Mouse (Mus musculus) hindbrain, embryonic 15.5 days (tissue): ENCODE measurements around the gene H2-M5. TPM values are rescaled to one million over a fixed set of nuclear protein-coding genes. Genes with fewer than 3 reads are reported as not detected.

Experiments used
- ATAC-seq: fragments of 200-750 bp; cut with Nextera tagmentation; 2 replicates; pipeline ENCODE4 v1.8.0; 2017; ENCODE audit warnings: low read depth, moderate number of reproducible peaks, moderate TSS enrichment; ENCODE audit not compliant: low FRiP score
- H3K27ac ChIP-seq: fragments of 300-500 bp; sonication (generic); replicated peaks from 2 replicates; pipeline ENCODE4 v1.5.1; 2015; ENCODE audit warnings: mild to moderate bottlenecking, inconsistent platforms
- H3K27me3 ChIP-seq: fragments of 300-500 bp; sonication (generic); 2 replicates; pipeline ENCODE4 v1.6.1; 2015; ENCODE audit warnings: control low read depth, inconsistent platforms
- H3K36me3 ChIP-seq: fragments of 300-500 bp; sonication (generic); 2 replicates; pipeline ENCODE4 v1.6.1; 2015; ENCODE audit warnings: control low read depth, inconsistent platforms
- H3K4me1 ChIP-seq: fragments of 300-500 bp; sonication (generic); replicated peaks from 2 replicates; pipeline ENCODE4 v1.6.1; 2015; ENCODE audit warnings: control low read depth, inconsistent platforms
- H3K4me2 ChIP-seq: fragments of 300-500 bp; sonication (generic); 2 replicates; pipeline ENCODE4 v1.6.1; 2015; ENCODE audit warnings: moderate library complexity, mild to moderate bottlenecking, inconsistent platforms
- H3K4me3 ChIP-seq: fragments of 300-500 bp; sonication (generic); 2 replicates; pipeline ENCODE4 v1.5.1; 2015; ENCODE audit warnings: mild to moderate bottlenecking, inconsistent platforms
- H3K9ac ChIP-seq: fragments of 300-500 bp; sonication (generic); 2 replicates; pipeline ENCODE4 v1.6.1; 2015; ENCODE audit warnings: inconsistent platforms
- H3K9me3 ChIP-seq: fragments of 300-500 bp; sonication (generic); 2 replicates; pipeline ENCODE4 v1.6.1; 2016; ENCODE audit warnings: control low read depth, inconsistent platforms
- WGBS: fragments of 180-500 bp; shearing (Covaris S2); methylation state at CpG from one replicate; pipeline ENCODE4 v1.1.7; 2015; 5-methylcytosine and 5-hydroxymethylcytosine counted together
- polyA plus RNA-seq: library from polyadenylated mRNA; unstranded; fragments of >200 nt; fragmentation: Nextera tagmentation; extraction: Ambion mirVana; gene quantifications from 2 replicates; pipeline ENCODE4 v1.2.1, GENCODE M21; 2015

Gene H2-M5
- polyA plus RNA-seq, 1 experiment from 2014 or later: 2.5 TPM

DNA sequence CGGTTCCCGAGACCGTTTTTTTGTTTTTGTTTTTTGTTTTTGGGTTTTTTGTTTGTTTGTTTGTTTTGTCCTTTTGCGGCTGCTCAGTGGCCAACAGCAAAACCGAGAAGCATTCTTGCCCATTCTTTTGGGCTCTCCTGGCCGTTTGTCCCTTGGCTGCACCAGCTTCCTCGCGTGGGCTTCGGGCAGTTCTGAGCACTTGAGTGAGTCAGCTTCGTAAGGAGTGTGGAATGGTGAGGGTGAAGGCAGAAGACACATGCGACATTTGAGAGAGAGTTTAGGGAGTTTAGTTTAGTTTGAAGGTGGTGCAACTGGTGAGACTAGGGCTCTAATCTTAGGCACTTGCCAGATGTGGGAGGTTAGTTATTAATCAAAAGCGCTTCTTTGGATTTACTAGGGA is 30.5 kb downstream of the H2-M5 start:
- ATAC-seq: no peak
- 12% methylated on average over 12 of the region's 12 CpGs for WGBS

DNA sequence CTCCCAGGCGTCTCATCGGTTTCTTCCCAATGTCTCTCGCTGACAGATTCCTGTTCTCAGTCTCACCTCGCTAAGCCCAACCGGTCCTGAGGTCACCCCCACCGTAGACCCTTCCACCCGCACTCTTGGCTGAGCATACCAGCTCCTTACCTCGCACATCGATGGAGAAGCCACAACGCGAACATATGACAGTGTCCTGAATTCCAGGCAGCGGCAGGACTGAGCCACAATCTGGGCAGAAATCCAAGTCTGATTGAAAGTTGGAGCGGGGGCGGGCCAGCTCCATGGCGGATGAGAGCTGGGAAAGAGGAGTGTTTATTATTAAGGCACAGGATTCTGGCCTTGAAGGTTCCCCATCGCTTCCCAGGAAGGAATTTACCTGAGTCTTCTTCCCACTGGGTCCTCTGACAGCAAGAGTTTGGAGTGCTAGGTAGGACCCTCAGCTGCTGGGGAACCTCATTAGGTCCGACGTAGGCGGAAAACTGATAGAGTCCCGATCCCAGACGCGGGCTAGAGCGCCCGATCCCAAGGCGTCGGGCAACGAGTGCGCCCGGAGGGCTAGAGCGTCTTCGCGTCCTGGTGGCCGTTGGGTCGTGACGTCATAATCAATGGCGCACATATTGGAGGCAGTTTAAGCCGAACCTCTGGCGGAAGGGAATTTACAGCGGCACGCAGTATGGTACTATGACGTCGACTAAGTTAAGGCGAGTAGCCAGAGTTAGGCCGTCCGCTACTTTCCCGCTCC is 31.2 kb downstream of the H2-M5 start, which contains the start of the genes Znrd1 and Znrd1as:
Gene Znrd1 (minus strand): TSS at position 561 of the 745 bp plus-strand sequence.
Gene Znrd1as (plus strand): TSS at position 594 of the 745 bp plus-strand sequence.
- H3K4me2 ChIP-seq: peak within 1 kb of the TSS; percentile 74
- ATAC-seq: peak; percentile 97
- H3K4me1 ChIP-seq: peaks cover 23% of the 10 kb centered on the region
- under 1% methylated on average over 46 of the region's 46 CpGs for WGBS
- H3K9me3 ChIP-seq: no peaks in the 10 kb centered on the region
- H3K27ac ChIP-seq: peak within 1 kb of the TSS; percentile 77
- H3K27me3 ChIP-seq: no peaks in the 10 kb centered on the region
- peak within 1 kb of the TSS; percentile 66 for H3K4me3 ChIP-seq
- peak within 1 kb of the TSS; percentile 73 for H3K9ac ChIP-seq
- H3K36me3 ChIP-seq: 0 out of 2 replicates have a peak, but pooled peaks cover 7% of the 10 kb centered on the region

More for the DNA sequence above, 30.5 kb downstream of the H2-M5 start:
- H3K4me3 ChIP-seq: peak overlapping the region; percentile 66
- peak overlapping the region; percentile 73 for H3K9ac ChIP-seq
- H3K4me2 ChIP-seq: peak overlapping the region; percentile 74
- peak overlapping the region; percentile 77 for H3K27ac ChIP-seq
- peaks cover 23% of the 10 kb centered on the region for H3K4me1 ChIP-seq
- H3K9me3 ChIP-seq: no peaks in the 10 kb centered on the region
- H3K27me3 ChIP-seq: no peaks in the 10 kb centered on the region
- 0 out of 2 replicates have a peak, but pooled peaks cover 7% of the 10 kb centered on the region for H3K36me3 ChIP-seq

DNA sequence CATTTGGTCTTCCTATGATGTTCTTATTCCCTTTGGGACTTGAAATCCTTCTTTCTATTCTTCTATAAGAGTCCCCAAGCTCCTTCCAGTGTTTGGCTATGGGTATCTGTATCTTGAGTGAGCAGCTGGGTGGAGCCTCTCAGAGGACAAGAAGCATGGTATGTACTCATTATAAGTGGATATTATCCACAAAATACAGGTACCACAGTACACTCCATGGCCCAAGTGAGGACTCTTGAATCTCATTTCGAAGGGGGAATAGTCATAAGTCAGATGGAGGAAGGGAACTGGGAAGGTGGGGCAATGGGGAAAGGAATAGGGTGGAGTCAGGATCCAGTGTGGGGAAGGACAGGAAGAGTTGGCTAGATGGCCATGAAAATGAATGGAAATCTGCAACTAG is 36.3 kb downstream of the H2-M5 start:
- H3K4me1 ChIP-seq: peaks cover 22% of the 10 kb centered on the region
- ATAC-seq: no peak
- no peak overlapping the region for H3K9ac ChIP-seq
- H3K4me3 ChIP-seq: no peak overlapping the region
- WGBS: 94% methylated on average over 1 of the region's 1 CpGs
- no peaks in the 10 kb centered on the region for H3K27me3 ChIP-seq
- H3K9me3 ChIP-seq: no peaks in the 10 kb centered on the region
- H3K27ac ChIP-seq: no peak overlapping the region
- no peak overlapping the region for H3K4me2 ChIP-seq
- H3K36me3 ChIP-seq: peaks cover 14% of the 10 kb centered on the region

DNA sequence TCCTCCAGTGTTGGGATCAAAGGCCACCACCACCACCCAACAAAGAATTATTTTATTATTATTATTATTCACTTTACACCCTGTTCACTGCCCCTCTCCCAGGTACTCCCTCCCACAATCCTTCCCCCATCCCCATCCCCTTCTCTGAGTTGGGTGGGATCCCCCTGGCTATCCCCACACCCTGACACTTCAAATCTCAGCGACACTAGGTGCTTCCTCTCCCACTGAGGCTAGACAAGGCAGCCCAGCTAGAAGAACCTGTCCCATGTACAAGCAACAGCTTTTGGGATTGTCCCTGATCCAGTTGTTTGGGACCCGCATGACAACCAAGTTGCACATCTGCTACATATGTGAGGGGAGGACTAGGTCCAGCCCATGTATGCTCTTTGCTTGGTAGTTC is 36.7 kb downstream of the H2-M5 start:
- no peaks in the 10 kb centered on the region for H3K27me3 ChIP-seq
- 89% methylated on average over 2 of the region's 2 CpGs for WGBS

DNA sequence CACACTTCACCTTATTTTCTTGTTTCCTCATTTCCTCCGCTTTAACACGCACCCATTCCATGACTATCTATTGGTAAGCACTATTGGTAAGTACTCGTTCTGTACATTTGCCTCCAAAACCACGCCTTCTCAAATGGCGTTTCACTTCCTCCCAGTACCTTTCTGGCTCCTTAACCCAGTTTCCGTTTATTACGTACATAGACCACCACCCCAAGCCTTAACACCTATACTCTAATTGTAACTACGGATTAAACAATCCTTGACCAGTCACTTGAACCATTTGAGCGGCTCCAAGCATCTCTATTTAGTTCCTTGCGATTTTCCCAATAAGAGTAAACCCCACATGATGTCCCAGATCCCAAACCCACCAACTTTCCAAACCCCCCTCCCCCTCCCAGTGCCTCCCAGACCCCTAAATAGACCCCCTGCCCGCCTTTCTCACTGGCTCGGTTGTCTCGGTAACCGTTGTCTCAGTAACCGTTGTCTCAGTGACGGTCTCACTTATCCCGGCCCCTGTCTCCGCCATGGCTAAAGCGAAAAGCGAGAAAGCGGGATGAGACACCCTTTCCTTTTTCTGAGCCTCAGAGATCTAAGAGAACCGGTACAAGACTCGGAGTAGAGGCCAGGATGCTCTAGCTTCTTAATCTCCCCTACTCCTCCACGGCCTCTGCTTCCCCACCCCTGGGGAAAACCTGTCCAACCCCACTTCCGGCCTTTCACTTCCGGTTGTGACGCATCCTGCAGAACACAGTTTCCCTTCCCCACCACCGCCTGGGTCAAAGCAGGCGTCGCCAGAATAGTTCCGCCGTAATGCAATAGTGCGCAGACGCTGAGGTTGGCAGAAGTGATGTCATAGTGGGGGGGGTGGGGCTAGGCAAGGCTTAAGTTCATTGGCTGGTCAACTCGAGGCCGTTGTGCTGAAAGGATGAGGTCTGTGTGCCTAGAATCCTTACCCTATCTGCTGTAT is 38.1 kb downstream of the H2-M5 start, which contains the start of gene Ppp1r11:
Gene Ppp1r11 (minus strand): TSS at position 761 of the 967 bp plus-strand sequence.
- peaks cover 11% of the 10 kb centered on the region for H3K36me3 ChIP-seq
- WGBS: 2% methylated on average over 36 of the region's 36 CpGs
- H3K4me1 ChIP-seq: peaks cover 21% of the 10 kb centered on the region
- H3K4me3 ChIP-seq: peak within 1 kb of the TSS; percentile 85
- ATAC-seq: peak; percentile 96
- H3K9ac ChIP-seq: peak within 1 kb of the TSS; percentile 75
- H3K9me3 ChIP-seq: no peaks in the 10 kb centered on the region
- H3K27ac ChIP-seq: peak within 1 kb of the TSS; percentile 92
- H3K27me3 ChIP-seq: no peaks in the 10 kb centered on the region
- H3K4me2 ChIP-seq: peak within 1 kb of the TSS; percentile 76

More for the DNA sequence above, 36.7 kb downstream of the H2-M5 start:
- Histone ChIP-seq H3K4me3 (no peak overlapping the region), H3K9ac (no peak overlapping the region), H3K4me1 (peaks cover 20% of the 10 kb centered on the region), H3K27ac (no peak overlapping the region), H3K4me2 (no peak overlapping the region), H3K9me3 (no peaks in the 10 kb centered on the region), H3K36me3 (peaks cover 14% of the 10 kb centered on the region)
- ATAC-seq: no peak

DNA sequence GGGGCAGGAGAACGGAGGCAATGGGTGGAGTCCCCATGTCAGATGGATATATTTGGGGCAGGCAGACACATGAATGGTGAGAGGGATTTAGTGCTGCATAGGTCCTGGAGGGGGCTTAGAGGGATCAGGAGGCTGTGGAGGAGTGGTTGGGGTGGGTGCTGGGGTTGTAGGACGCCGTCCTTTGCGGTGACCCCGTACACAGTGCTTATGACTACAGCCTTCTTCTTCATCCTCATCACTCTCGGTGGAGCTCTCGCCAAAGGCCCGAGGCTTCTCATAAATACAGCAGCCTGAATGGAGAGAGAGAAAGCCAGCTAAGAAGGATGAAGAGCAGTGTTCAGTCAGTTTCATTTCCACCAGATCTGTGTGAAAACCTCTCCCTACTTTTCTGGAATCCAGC is 40.1 kb downstream of the H2-M5 start:
- H3K9ac ChIP-seq: no peak overlapping the region
- no peak overlapping the region for H3K27ac ChIP-seq
- no peak overlapping the region for H3K4me3 ChIP-seq
- H3K36me3 ChIP-seq: peaks cover 6% of the 10 kb centered on the region
- peaks cover 30% of the 10 kb centered on the region for H3K4me1 ChIP-seq
- H3K27me3 ChIP-seq: peaks cover 9% of the 10 kb centered on the region
- ATAC-seq: no peak
- H3K9me3 ChIP-seq: no peaks in the 10 kb centered on the region
- H3K4me2 ChIP-seq: no peak overlapping the region
- 94% methylated on average over 8 of the region's 8 CpGs for WGBS

DNA sequence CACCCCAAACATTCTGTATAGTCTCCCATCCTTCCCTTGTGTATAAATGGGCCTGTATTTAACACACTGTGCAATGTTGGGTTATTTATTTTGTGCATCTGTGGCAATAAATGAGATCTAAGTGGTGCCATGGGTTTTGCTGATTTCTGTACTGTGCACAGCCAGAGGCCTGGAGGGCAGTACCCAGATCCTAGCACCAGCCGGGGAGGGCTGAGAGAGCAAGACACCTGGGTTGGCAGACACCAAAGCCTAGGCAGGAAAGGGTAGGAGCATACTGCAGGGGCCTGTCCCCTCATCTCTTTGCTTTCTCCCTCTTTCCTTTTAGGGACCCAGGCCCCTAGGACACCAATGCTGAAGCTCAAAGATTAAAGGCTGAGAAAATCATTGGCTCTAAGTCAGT is 41.1 kb downstream of the H2-M5 start:
- H3K4me3 ChIP-seq: no peak overlapping the region
- H3K9me3 ChIP-seq: no peaks in the 10 kb centered on the region
- H3K4me2 ChIP-seq: no peak overlapping the region
- no peak overlapping the region for H3K27ac ChIP-seq
- peaks cover 17% of the 10 kb centered on the region for H3K27me3 ChIP-seq
- WGBS: 87% methylated on average over 1 of the region's 1 CpGs
- H3K4me1 ChIP-seq: peaks cover 33% of the 10 kb centered on the region
- no peak overlapping the region for H3K9ac ChIP-seq
- ATAC-seq: no peak
- H3K36me3 ChIP-seq: peaks cover 6% of the 10 kb centered on the region

DNA sequence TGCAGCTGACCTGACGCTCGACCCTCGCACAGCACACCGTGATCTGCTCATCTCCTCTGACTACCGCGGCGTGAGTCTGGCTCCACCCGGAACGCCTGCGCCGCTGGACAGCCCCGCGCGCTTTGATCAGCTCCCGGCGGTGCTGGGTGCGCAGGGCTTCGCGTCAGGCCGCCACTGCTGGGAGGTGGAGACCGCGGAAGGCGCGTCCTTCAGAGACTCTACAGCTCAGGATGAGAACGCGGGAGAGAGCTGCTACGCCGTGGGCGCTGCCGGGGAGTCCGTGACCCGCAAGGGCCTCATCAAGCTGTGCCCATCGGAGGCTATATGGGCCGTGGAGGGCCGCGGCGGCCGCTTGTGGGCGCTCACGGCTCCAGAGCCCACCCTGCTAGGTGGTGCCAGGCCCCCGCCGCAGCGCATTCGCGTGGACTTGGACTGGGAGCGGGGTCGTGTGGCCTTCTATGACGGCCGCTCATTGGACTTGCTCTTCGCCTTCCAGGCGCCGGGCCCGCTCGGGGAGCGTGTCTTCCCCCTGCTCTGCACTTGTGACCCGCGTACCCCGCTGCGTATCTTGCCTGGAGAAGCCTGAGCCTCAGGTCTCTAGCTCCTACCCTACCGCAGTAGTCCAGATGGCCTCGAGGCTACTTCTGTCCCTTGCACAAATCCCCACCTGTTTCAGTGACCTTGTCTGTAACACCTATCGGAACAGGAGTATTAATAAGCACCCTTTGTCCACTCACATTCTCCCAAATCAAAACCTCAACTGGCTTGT is 42.1 kb downstream of the H2-M5 start:
- peak; percentile 69 for ATAC-seq
- under 1% methylated on average over 61 of the region's 62 CpGs for WGBS
- no peaks in the 10 kb centered on the region for H3K9me3 ChIP-seq
- peak overlapping the region; percentile 68 for H3K27ac ChIP-seq
- peaks cover 6% of the 10 kb centered on the region for H3K36me3 ChIP-seq
- H3K4me2 ChIP-seq: peak overlapping the region; percentile 85
- peak overlapping the region; percentile 56 for H3K9ac ChIP-seq
- peaks cover 42% of the 10 kb centered on the region for H3K4me1 ChIP-seq
- peak overlapping the region; percentile 41 for H3K4me3 ChIP-seq
- H3K27me3 ChIP-seq: peaks cover 23% of the 10 kb centered on the region

DNA sequence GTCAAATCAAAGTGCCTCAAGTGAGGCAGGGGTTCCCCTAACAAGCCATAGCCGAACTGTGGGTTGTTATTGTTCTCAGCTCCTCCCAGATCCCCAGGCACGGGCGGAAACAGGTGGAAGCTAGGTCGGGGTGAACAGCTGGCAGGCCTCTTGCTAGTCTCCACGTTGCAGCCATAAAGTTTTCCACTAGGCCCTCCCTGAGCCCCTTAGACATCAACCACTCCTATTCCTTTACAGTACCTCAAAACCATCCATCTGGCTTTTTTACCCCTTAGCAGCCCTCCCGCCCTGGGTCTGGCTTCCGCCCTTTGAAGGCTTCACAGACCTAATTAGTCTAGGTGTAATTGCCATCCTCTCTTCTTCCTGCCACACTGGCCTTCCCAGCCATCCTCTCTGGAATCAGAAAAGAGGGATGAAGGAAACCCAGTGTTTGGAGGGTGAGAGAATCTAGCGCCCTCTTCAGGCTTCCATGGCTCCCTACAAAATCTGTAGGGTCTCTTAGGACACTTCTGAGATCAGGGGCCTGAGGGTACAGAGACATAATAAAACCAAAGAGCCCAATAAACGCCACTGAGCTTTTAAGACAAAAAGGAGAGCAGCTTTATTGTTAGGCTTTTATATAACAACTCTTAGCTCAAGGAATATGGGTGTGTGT is 45.1 kb downstream of the H2-M5 start:
- no peak for ATAC-seq
- H3K4me3 ChIP-seq: no peak overlapping the region
- no peak overlapping the region for H3K27ac ChIP-seq
- WGBS: 29% methylated on average over 9 of the region's 9 CpGs
- H3K9me3 ChIP-seq: no peaks in the 10 kb centered on the region
- H3K36me3 ChIP-seq: peaks cover 6% of the 10 kb centered on the region
- H3K27me3 ChIP-seq: peaks cover 33% of the 10 kb centered on the region
- H3K4me2 ChIP-seq: 0 out of 2 replicates have a peak overlapping the region, but pooled peaks have one; percentile 66
- peaks cover 32% of the 10 kb centered on the region for H3K4me1 ChIP-seq
- H3K9ac ChIP-seq: no peak overlapping the region

DNA sequence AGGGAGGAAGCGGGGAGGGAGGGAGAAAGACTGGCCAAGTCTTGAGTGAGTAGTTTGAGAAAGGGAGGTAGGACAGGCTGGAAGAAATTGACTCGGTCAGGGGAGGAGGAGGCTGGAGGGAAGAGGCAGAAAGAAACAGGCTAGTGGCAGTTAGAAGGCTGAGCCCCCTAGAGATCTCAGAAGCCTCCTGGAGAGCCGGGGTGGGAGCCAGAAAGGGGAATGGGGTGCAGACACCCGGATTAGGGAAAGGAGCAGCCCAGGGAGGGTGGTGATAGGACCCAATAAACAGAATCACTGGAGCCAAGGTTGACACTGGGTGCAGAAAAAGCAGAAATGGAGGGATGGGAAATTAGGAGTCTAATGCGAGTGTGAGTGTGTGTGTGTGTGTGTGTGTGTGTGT is 45.6 kb downstream of the H2-M5 start:
- Histone ChIP-seq H3K27me3 (peaks cover 33% of the 10 kb centered on the region), H3K4me2 (peak overlapping the region; percentile 66), H3K9me3 (no peaks in the 10 kb centered on the region), H3K9ac (0 out of 2 replicates have a peak overlapping the region, but pooled peaks have one; percentile 28), H3K4me1 (peaks cover 32% of the 10 kb centered on the region), H3K36me3 (peaks cover 1% of the 10 kb centered on the region), H3K27ac (no peak overlapping the region), H3K4me3 (peak overlapping the region; percentile 39)
- no peak for ATAC-seq
- WGBS: 33% methylated on average over 5 of the region's 5 CpGs
